Mouse (Mus musculus) lung, postnatal 25 days (tissue): ENCODE results near the gene Alpl.

Experiments
- DNase-seq: peaks from one replicate; pipeline ENCODE4 v3.0.0; 2022; ENCODE audit warnings: low spot score

The Alpl gene

DNA sequence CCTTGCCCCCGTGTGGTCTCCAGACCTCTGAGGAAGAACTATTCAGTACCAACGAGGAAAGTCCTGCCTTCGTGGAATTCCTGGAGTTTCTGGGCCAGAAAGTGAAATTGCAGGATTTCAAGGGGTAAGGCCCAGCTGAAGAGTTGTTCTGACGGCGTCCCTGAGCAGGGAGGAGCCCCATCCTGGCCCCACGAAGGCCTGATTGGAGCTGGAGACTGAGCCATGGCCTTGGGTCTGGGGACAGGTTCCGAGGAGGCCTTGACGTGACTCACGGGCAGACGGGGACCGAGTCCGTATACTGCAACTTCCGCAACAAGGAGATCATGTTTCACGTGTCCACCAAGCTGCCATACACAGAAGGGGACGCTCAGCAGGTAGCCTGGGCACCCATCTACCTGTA is 78.5 kb downstream of the Alpl start:
- DNase-seq: no peak

DNA sequence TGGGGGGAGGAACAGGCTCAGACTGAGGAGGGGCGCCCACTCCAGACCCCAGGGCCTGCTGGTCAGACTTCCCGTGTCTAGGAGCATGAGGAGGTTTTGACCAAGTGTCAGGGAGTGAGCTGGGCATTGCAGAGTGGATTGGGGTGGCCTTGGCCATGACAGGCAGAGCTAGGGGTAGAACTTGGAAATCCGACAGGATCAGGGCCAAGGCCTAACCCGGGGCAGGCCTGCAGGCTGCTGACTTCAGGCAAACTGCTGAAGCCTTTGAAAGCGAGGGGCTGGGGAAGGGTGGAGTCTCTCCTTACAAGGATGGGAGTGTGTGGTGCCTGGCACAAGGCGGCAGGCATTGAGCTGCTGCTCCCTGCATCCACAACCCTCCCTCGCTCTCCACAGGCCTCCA is 79.2 kb downstream of the Alpl start:
- DNase-seq: no peak

DNA sequence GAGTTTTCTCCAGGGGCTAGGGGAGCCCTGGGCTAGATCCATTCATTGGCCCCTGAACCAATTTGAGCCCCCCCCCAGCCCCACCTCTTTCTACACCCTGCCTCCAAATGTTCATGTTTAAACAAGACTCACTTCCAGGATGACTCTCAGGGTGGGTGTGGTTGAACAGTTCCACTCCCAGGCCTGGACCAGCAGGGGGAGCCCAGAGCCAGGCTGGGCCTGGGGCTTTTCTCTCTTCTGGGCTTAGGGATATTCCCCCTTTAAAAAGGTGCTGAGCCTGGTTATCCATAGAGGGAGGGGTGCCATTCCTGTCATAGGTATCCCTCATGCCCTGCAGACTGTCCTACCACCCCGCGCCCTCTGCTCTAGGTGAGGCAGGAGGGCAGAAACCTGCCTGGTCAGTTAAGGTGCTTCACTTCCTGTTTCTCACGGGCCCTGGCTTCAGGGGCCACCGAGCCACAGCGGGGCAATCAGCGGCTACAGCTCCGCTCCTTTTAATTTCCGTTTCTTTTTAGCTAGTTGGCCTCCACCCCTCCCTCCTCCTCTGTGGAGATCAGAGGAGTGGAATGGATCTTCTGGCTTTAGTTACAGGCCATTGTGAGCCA is 82.1 kb downstream of the Alpl start:
- DNase-seq: peak; percentile 34

DNA sequence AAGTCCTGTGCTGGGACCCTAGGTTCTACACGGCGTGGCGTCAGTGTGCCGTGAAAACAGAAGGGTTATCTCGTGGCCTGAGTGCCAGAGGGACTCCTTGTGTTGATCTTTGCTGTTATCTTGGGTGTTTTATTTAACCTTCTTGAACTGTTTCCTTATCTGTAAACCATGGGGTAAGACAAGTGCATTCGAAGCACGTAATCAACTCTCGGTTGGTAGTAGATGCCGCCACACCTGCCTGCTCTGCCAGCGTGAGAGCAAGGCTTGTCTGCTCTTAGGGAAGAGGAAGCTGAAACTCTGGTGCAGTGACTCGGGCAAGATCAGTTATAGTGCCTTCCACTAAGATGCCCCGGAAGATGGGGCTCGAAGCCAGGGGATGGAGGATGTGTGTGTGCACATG is 83.2 kb downstream of the Alpl start:
- DNase-seq: peak; percentile 22

DNA sequence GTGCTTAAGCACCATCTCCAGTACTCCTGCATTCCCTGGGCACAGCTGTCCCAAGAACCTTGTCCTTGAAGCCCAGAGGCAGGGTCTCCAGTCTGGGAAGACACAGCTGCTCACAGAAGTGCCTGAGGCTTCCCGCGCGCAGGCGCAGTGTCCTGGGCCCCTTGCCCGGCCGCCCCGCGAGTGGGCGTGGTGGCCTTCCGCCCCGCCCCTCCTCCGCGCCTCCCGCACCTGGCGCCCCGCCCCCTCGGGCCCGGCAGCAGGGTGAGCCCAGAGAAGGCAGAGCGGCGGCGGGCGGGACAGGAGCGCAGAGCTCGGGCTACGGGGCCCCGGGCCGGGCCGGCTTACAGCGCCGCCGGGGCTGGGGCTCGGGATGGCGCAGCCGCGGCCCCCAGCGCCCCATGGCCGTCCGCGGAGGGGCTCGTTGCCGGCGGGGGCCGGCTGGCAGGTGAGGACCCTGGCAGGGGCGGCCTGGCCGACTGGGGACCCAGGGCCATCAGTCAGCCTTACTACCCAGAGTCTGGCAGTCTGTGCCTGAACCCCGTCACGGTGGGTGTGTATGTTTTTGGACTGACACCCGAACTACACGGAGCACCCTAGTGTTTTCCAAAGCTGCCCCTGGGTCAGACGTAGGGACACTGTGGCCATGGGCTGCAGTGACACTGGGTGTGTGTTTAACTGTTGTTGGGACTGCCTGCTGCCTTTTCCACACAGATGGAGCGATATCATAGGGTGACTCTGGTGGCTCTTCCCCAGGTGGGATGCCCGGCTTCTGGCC is 88.8 kb downstream of the Alpl start:
- DNase-seq: peak; percentile 82

DNA sequence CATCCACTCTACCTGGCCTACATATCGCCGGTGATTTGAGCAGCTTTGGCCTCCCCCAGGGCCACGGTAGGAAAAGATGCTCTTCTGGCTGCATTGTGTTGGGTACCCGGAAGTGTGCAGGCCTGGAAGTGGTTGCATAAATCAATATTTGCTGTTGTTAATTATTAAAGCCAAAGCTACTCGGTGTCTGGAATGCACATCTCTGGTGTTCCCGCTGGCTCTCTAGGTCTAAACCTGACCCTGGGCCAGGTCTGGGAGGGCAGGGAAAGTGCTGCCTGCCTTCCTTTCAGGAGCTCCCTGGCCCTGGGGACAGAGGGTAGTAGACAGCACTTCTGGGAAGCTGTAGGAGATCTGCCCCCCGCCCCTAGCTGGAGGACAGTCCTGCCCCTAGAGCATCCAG is 89.7 kb downstream of the Alpl start:
- peak; percentile 54 for DNase-seq

DNA sequence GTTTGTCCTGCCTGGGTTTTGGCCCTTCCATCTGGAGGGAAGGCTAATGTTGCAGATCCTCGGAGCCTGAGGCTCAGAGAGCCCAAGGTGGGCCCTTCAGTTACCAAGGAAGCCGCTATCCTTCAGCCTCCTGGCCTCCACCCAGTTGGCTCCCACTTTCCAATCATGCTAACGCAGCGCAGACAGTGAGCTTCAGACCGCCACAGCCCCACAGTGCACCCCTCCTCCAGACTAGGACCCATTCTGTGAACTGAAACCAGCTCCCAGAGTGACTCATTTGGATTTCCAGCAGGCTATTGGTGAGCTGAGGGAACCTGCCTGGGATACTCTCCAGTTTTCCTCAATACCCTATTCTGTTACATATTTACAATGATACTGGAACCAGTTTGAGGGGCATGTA is 90.8 kb downstream of the Alpl start:
- DNase-seq: no peak

DNA sequence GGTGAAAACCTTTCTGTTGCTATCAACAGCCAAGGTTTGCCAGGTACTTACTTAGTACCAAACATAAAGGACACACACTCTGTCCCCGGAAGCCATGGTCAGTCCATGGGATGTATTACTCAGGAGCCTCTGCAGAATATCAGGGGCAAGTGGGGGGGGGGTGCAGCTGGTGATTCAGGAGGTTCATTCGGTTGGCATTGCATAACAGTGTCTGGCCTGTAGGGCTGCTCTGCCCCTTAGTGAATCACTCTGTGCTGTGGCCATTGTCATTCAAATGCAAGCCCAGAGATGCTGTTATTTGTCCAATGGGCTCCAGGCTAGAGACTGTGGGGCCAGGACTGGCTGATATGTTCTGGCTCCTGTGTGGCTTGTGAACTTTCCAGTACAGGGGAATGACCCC is 91.6 kb downstream of the Alpl start:
- DNase-seq: no peak

DNA sequence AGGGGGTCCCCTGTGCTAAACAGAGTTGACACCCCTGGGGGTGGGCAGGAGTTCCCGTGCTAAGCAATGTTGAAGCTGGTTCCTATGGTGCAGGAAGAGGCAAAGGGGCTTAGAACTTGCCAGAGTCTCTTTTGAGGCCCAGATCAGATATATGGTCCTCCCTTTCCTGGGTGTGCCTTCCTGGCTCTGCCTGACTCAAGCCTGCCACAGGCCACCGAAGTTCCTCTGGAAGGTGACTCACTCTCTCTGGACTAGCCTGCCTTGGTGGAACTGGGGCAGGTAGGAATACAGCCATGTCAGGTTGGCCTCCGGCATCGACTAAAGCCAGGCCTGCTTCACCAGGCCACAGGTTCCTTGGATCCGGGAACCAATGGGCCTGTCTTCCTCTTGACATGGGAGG is 93.1 kb downstream of the Alpl start:
- DNase-seq: no peak

DNA sequence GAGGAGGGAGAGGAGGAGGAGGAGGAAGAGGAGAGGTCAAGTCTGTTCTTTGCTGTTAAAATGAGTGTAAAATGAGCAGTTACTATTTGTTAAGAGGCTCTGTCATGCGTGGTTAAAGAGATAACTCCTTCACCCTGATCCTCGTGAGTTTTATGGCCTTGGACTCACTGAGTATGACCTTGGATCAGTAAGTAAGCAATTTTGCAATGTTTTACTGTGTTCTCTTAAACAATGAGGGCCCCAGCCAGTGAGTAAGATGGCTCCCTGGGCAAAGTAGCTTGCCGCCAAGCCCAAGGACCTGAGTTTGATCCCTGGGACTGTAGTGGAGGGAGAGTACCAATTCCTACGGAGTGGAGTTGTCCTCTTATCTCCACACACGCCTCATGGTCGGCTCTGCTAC is 95.2 kb downstream of the Alpl start:
- DNase-seq: no peak

DNA sequence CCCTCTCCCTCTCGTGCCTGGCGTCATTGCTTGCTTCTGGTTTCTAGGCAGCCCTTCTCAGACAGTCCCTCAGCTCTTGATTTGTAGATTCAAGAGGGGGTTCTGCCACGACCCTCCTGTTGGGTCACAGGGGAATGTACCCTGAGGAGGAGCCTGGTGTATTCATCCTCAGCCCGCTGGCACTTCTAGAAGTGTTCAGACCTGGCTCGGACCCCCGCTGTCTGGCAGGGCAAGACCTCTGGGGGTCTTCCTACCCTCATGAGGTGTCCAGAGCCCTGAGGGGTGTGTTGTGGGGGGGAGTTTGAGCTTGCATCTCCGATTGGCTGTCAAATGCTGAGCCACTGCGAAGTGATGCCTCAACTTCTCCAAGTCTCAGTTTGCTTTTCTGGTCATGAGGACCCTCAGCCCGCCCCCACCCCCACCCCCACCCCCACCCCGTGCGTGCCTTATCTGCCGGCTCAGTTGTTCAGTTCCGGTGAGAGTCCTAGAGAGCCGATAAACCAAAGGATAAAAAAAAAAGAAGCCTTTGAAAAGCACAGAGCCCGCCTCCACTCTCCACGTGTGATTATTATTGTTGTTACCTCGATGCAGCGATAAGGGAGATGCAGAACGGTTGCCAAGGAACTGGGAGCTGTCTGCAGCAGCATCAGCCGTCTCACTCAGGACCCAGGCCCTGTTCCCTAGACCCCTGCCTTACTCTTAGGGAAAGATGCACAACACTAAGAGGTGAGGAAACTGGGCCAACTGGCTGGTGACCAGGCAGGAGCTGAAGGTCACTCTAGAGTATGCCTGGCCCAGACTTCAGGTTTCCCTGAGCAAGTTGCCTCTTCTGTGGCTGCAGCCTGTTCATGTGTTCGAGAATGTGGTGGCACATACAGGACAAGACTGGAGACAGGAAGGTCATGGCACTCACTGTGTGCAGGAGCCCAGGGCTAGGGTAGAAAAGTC is 96.6 kb downstream of the Alpl start:
- no peak for DNase-seq

DNA sequence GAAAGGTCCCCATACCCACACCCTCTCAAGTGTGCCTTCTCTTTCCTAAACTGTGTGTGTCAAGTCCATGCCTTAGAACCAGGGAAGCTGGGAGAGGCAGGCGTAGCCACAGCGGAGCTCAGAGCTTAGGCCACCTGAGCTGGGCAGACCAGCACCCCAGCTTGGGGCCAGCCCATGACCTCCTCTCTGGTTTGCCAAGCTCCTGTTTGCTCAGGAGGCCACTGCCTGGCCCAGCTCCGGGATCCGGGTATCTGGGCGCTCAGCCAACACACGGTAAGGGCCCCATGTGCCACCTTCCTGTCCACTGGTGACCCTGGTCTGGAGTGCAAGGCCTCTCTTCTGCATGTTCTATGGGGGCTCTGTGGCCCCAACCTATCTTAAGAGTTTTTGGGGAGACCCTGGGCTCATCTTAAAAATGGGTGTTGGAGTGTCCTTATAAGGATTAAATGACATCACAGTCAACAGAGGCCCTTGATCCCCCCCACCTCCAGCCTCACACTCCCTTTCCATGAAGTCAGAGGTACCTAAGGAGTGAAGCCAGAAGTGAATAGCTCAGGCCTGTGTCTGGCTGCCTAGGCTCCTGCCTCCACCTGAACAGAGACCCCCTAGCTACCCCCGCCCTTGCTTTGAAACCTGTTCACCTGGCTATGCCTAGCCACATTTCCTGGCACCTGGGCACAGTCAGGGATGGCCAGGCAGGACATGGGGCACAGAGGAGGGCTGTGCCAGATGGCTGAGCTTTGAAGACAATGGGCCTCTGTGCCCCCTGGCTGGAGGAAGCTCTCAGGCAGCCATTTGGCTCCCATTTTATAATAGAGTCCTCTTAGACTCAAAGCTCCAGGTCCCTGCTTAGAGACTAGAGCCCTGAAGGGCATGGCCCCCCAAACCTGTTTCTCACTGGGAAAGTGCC is 97.9 kb downstream of the Alpl start:
- peak; percentile 76 for DNase-seq

DNA sequence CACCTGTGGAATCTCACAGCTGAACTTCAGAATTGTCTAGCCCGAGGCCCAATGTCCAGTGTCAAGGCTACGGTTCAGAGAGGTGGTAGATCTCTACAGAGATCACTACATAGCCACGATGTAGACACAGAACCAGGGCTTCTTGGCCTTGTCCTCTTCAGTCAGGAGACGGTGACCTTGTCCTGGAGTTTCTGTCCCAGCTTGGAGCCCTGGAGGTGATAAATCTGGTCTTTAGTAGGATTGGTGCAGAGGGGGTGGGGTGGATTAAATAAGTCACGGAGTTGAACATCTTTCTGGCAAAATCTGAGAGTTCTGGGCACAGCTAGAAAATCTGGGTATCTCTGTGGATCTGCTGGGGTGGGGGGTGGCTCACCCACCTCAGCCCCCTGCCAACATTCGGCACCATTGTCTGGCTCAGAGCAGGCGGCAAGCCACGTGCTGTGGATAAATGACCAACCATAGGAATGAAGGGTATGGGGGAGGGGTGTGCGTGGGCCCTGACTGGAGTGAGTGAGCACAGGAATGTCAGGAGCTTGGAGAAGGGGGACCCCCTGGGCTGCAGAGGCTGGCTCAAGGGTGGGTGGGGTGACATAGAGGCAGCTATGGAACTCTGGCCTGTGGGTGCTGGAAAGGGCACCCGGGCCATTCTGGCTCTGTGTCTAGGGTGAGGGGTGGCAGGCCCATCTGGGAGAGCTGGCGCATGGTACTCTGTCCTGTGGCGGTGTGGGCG is 98.9 kb downstream of the Alpl start:
- DNase-seq: peak; percentile 29

DNA sequence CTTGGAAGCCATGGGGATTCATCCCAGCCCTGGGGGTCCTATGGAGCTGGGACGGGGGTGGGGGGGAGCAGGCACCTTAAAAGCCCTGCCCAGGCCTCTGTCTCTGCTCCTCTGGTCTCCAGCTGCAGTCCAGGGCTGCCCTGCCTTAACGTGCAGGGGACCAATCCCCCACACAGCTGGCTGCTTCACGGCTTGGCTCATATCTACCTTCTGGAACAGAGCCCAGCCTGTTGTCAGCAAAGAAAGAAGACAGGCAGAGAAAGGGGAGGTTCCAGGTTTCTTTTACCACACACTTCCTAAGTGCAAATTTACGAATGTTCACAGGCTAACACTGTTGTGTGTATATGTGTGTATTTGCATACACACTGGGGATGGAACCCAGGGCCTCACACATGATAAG is 100.3 kb downstream of the Alpl start:
- DNase-seq: no peak

DNA sequence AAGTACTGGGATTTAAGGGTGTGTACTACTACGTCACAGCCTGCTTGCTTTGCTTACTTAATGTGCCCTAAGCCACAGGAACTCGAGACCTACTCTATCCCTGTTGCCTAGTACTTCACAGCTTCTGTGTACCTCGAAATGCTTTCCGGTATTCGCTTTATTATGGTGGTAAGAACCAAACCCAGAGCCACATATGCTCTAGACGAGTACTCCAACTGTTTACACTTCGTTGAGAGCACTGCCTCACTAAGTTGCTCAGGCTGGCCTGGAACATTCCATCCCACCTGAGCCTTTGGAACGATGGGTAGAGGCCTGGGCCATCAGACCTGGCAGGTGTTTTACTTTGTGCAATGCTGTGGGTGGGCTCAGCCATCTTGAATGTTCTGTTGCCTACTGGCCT is 100.9 kb downstream of the Alpl start:
- DNase-seq: peak; percentile 74

DNA sequence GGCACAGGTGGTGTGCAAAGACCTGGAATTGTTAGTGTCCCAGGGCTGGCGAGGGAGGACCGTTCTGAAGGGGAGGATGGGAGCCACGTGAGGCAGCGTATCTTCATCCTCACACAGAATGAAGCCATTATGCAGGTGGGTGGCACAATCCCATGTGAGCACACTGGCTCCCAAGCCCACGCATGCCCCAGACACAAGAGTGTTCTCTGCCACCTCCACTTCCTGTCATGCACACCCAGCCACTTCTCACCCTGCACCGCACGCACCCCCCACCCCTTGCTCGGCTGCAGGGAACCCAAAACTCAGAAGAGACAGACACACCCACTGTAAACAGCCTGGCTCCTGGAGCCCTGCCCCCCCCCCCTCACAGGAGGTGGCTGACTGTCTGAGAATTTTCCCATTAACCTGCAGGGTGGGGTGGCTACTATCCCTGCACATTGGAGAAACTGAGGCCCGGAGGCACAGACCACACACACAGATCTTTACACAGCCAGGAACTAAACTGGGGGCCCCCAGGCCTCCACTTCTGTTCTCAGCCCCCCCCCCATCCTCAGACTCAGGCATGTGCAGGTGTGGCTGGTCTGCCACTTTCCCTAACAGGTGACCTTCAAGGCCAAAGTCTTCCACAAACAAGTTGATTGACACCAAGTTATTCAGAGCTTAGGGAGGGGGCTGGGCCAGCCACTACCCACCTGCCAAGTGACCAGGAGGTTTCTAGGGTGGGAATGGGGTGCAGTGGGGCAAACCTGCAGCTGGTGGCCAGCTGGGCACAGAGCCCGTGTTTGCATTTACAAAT is 103.9 kb downstream of the Alpl start:
- DNase-seq: no peak
